Mouse (Mus musculus) CH12.LX (cell line): ENCODE data around the gene Tshb. TPM values are rescaled to one million over a fixed set of nuclear protein-coding genes. Genes with fewer than 3 reads are reported as not detected.
A peak's percentile ranks its signal among the peaks of the same experiment; 100 is the strongest.

ENCODE experiments used
- DNase-seq: peaks from one replicate; pipeline ENCODE4 v3.0.0-alpha.2; 2013; ENCODE audit errors: extremely low read depth
- H3K27ac ChIP-seq: 2 replicates; pipeline ENCODE4 v1.5.1; 2012; ENCODE audit warnings: low read depth, mild to moderate bottlenecking, control low read depth, moderate library complexity; ENCODE audit not compliant: insufficient read depth
- H3K27me3 ChIP-seq: replicated peaks from 2 replicates; pipeline ENCODE3; 2012; ENCODE audit warnings: inconsistent platforms
- H3K36me3 ChIP-seq, 2 experiments: replicated peaks in 1 of 2; 2 replicates each; pipeline versions ENCODE3 to v1.6.1; 2012; ENCODE audit warnings: inconsistent platforms in 1 of 2, low read length in 1 of 2, mild to moderate bottlenecking in 1 of 2, mixed read lengths in 1 of 2, moderate library complexity in 1 of 2; ENCODE audit not compliant: control insufficient read depth in 1 of 2, insufficient read depth in 1 of 2
- H3K4me1 ChIP-seq, 2 experiments: 2 replicates each; pipeline ENCODE4 v1.6.1; 2012; ENCODE audit warnings: inconsistent platforms in 1 of 2, moderate library complexity in 1 of 2; ENCODE audit not compliant: insufficient read depth in 2 of 2, control insufficient read depth in 1 of 2
- H3K4me2 ChIP-seq: 2 replicates; pipeline ENCODE4 v1.6.1; 2012; ENCODE audit warnings: low read depth, mild to moderate bottlenecking, control low read depth; ENCODE audit not compliant: poor library complexity, insufficient read depth, severe bottlenecking
- H3K4me3 ChIP-seq, 3 experiments: fragments of 150-350 bp in 1 of 3; sonication (generic) in 1 of 3; replicated peaks in 1 of 3; 2 replicates each; pipeline versions ENCODE3 to v1.5.1; 2011 to 2012; ENCODE audit warnings: low read depth in 2 of 3, low read length in 2 of 3, mild to moderate bottlenecking in 2 of 3, moderate library complexity in 2 of 3, control low read depth in 1 of 3, improper control_type of control experiment in 1 of 3, inconsistent platforms in 1 of 3, mixed read lengths in 1 of 3; ENCODE audit not compliant: poor library complexity in 1 of 3
- H3K79me2 ChIP-seq: replicated peaks from 2 replicates; pipeline ENCODE4 v1.6.1; 2012; ENCODE audit warnings: mild to moderate bottlenecking, moderate library complexity; ENCODE audit not compliant: control insufficient read depth, poor library complexity, insufficient read depth, severe bottlenecking; ENCODE audit errors: extremely low read depth
- H3K9ac ChIP-seq: 2 replicates; pipeline ENCODE4 v1.6.1; 2012; ENCODE audit warnings: low read depth, mild to moderate bottlenecking, control low read depth, moderate library complexity; ENCODE audit not compliant: insufficient read depth
- H3K9me3 ChIP-seq: replicated peaks from 2 replicates; pipeline ENCODE3; 2012; ENCODE audit warnings: low read length, inconsistent platforms, mixed read lengths
- CHD1 ChIP-seq: IDR thresholded peaks from 2 replicates; pipeline ENCODE4 v1.6.1; 2012; ENCODE audit warnings: low read depth, low read length, improper control_type of control experiment, inconsistent platforms
- CHD2 ChIP-seq: IDR thresholded peaks from 2 replicates; pipeline ENCODE4 v1.6.1; 2011; ENCODE audit warnings: low read length, improper control_type of control experiment
- CTCF ChIP-seq, 2 experiments: IDR thresholded peaks in 1 of 2; conservative IDR thresholded peaks in 1 of 2; 2 replicates each; pipeline ENCODE4 v1.5.1; 2011 to 2012; ENCODE audit warnings: low read depth in 2 of 2, low read length in 2 of 2, improper control_type of control experiment in 1 of 2, inconsistent platforms in 1 of 2, mild to moderate bottlenecking in 1 of 2, moderate library complexity in 1 of 2
- E2F4 ChIP-seq: IDR thresholded peaks from 2 replicates; pipeline ENCODE4 v1.6.1; 2011; ENCODE audit warnings: low read depth, low read length, improper control_type of control experiment; ENCODE audit not compliant: insufficient replicate concordance
- EP300 ChIP-seq: IDR thresholded peaks from 2 replicates; pipeline ENCODE4 v1.6.1; 2011; ENCODE audit warnings: low read length, improper control_type of control experiment
- ETS1 ChIP-seq: conservative IDR thresholded peaks from 2 replicates; pipeline ENCODE4 v1.6.1; 2012; ENCODE audit warnings: low read depth, mild to moderate bottlenecking, inconsistent platforms, low read length, improper control_type of control experiment, moderate library complexity
- IRF4 ChIP-seq: IDR thresholded peaks from 2 replicates; pipeline ENCODE4 v1.6.1; 2014; ENCODE audit warnings: low read depth, mild to moderate bottlenecking, inconsistent platforms, low read length, improper control_type of control experiment
- KAT2A ChIP-seq: IDR thresholded peaks from 2 replicates; pipeline ENCODE4 v1.6.1; 2012; ENCODE audit warnings: low read length, improper control_type of control experiment, inconsistent platforms; ENCODE audit not compliant: insufficient replicate concordance
- MAFK ChIP-seq: IDR thresholded peaks from 2 replicates; pipeline ENCODE4 v1.6.1; 2011; ENCODE audit warnings: low read length, improper control_type of control experiment; ENCODE audit not compliant: insufficient replicate concordance
- MAZ ChIP-seq: IDR thresholded peaks from 2 replicates; pipeline ENCODE4 v1.6.1; 2012; ENCODE audit warnings: low read depth, mild to moderate bottlenecking, inconsistent platforms, low read length, improper control_type of control experiment, moderate library complexity
- MEF2A ChIP-seq: IDR thresholded peaks from 2 replicates; pipeline ENCODE4 v1.6.1; 2014; ENCODE audit warnings: low read depth, mild to moderate bottlenecking, inconsistent platforms, low read length, improper control_type of control experiment, borderline replicate concordance
- MXI1 ChIP-seq: IDR thresholded peaks from 2 replicates; pipeline ENCODE4 v1.6.1; 2011; ENCODE audit warnings: mild to moderate bottlenecking, low read depth, low read length, improper control_type of control experiment
- MYC ChIP-seq: IDR thresholded peaks from 2 replicates; pipeline ENCODE4 v1.6.1; 2011; ENCODE audit warnings: low read depth, mild to moderate bottlenecking, improper control_type of control experiment, low read length
- NRF1 ChIP-seq: IDR thresholded peaks from 2 replicates; pipeline ENCODE4 v1.6.1; 2014; ENCODE audit warnings: low read depth, mild to moderate bottlenecking, inconsistent platforms, low read length, improper control_type of control experiment, moderate library complexity
- PAX5 ChIP-seq: IDR thresholded peaks from 2 replicates; pipeline ENCODE4 v1.6.1; 2012; ENCODE audit warnings: low read length, inconsistent platforms, mixed read lengths
- POLR2A ChIP-seq: IDR thresholded peaks from 2 replicates; pipeline ENCODE4 v1.6.1; 2011; ENCODE audit warnings: low read depth, mild to moderate bottlenecking, improper control_type of control experiment, low read length
- POLR2AphosphoS2 ChIP-seq: IDR thresholded peaks from 2 replicates; pipeline ENCODE4 v1.6.1; 2011; ENCODE audit warnings: low read depth, low read length, improper control_type of control experiment
- RAD21 ChIP-seq: IDR thresholded peaks from 2 replicates; pipeline ENCODE4 v1.6.1; 2011; ENCODE audit warnings: low read depth, mild to moderate bottlenecking, low read length, improper control_type of control experiment, moderate library complexity
- RCOR1 ChIP-seq: conservative IDR thresholded peaks from 2 replicates; pipeline ENCODE4 v1.6.1; 2012; ENCODE audit warnings: low read depth, mild to moderate bottlenecking, inconsistent platforms, low read length, improper control_type of control experiment
- SIN3A ChIP-seq: IDR thresholded peaks from 2 replicates; pipeline ENCODE4 v1.6.1; 2012; ENCODE audit warnings: low read length, improper control_type of control experiment, inconsistent platforms
- SMC3 ChIP-seq: IDR thresholded peaks from 2 replicates; pipeline ENCODE4 v1.6.1; 2011; ENCODE audit warnings: low read depth, low read length, improper control_type of control experiment
- UBTF ChIP-seq: IDR thresholded peaks from 2 replicates; pipeline ENCODE4 v1.6.1; 2012; ENCODE audit warnings: low read depth, mild to moderate bottlenecking, inconsistent platforms, low read length, improper control_type of control experiment, moderate library complexity
- ZC3H11A ChIP-seq: IDR thresholded peaks from 2 replicates; pipeline ENCODE4 v1.6.1; 2012; ENCODE audit warnings: low read depth, mild to moderate bottlenecking, inconsistent platforms, low read length, improper control_type of control experiment
- ZMIZ1 ChIP-seq: IDR thresholded peaks from 2 replicates; pipeline ENCODE4 v1.6.1; 2012; ENCODE audit warnings: low read depth, mild to moderate bottlenecking, inconsistent platforms, low read length, improper control_type of control experiment
- ZNF384 ChIP-seq: IDR thresholded peaks from 2 replicates; pipeline ENCODE4 v1.6.1; 2012; ENCODE audit warnings: low read depth, low read length, improper control_type of control experiment, inconsistent platforms
- dilution Hi-C: fragments of 300-500 bp; cut with MboI; formaldehyde crosslinking; loops from 2 replicates; pipeline ENCODE4 v1.14.3; 2020; ENCODE audit warnings: low sequenced_read_pairs; ENCODE audit not compliant: extremely low pct_unique_long_range_greater_than_20kb, extremely low pct_ligation_motif_present
- in situ Hi-C: fragments of 300-500 bp; cut with MboI; formaldehyde crosslinking; loops from 3 replicates; pipeline ENCODE4 v1.14.3; 2019; ENCODE audit warnings: low sequenced_read_pairs, low pct_ligation_motif_present, low pct_unique_long_range_greater_than_20kb, mixed read lengths
- polyA plus RNA-seq: library from polyadenylated mRNA; unstranded; fragments of >175 nt; gene quantifications from 2 replicates; pipeline ENCODE4 v1.2.1, GENCODE M21; 2012; ENCODE audit warnings: low read depth; ENCODE audit not compliant: insufficient read length
- total RNA-seq, 2 experiments: library from RNA; depleted of rRNA; stranded (reverse); fragments of 300-350 nt in 1 of 2; fragments of >200 nt in 1 of 2; gene quantifications; 2 replicates each; pipeline ENCODE4 v1.2.3; 2012 to 2014

The Tshb gene
- total and polyA plus RNA-seq, 3 experiments, result 0.19 TPM; not detected in 2

GRCm38 (mm10) chr3:102787369-102787768 is 4.9 kb upstream of the Tshb start:
- peak overlapping the region; percentile 21; the same call in 1 of the 2 replicates for H3K4me2 ChIP-seq
- dilution Hi-C loops (no loop called here), in situ Hi-C loops (no loop called here)
- peaks cover 3 to 9% of the 10 kb centered on the region in 2 experiments; a peak in 3 of 4 replicates for H3K4me1 ChIP-seq
- no peaks in the 10 kb centered on the region for H3K79me2 ChIP-seq
- no peaks in the 10 kb centered on the region for H3K9me3 ChIP-seq
- H3K4me3 ChIP-seq, result no peak overlapping the region
- H3K36me3 ChIP-seq, result no peaks in the 10 kb centered on the region
- TF ChIP-seq MYC, result no peak
- no peak for TF ChIP-seq MAFK
- TF ChIP-seq RCOR1, result no peak
- TF ChIP-seq KAT2A, result no peak
- no peak for TF ChIP-seq MEF2A
- no peak for TF ChIP-seq E2F4
- no peak for TF ChIP-seq MXI1
- TF ChIP-seq ZMIZ1, result no peak
- peak in 1 of 2 experiments; percentile 59; a peak in 2 of 4 replicates for TF ChIP-seq CTCF (conservative IDR thresholded peaks at IDR 0.05 in 1 of 2, IDR thresholded peaks at IDR 0.05 in 1 of 2; ENCODE audit: low read depth in 2 of 2, low read length in 2 of 2)
- TF ChIP-seq RAD21, result peak; percentile 35
- TF ChIP-seq SIN3A, result no peak
- peak; percentile 52 for TF ChIP-seq SMC3
- TF ChIP-seq EP300, result no peak
- TF ChIP-seq CHD1, result no peak
- no peak for TF ChIP-seq PAX5
- TF ChIP-seq POLR2AphosphoS2, result no peak
- no peak for TF ChIP-seq MAZ
- no peak for TF ChIP-seq ZNF384
- TF ChIP-seq ZC3H11A, result no peak
- TF ChIP-seq CHD2, result no peak
- no peak for TF ChIP-seq POLR2A
- TF ChIP-seq NRF1, result no peak
- TF ChIP-seq IRF4, result no peak
- TF ChIP-seq UBTF, result 0 out of 2 replicates have a peak, but pooled peaks have one; percentile 41
- TF ChIP-seq ETS1, result no peak
- TF ChIP-seq, all 38 proteins: peak for 4
- Histone ChIP-seq H3K27ac (no peak overlapping the region), H3K9ac (no peak overlapping the region), H3K27me3 (no peaks in the 10 kb centered on the region)
- DNase-seq, result peak; percentile 49
